Mouse (Mus musculus) hindbrain, embryonic 11.5 days (tissue): Measurements from ENCODE around the gene Gpc5. TPM values are rescaled to one million over a fixed set of nuclear protein-coding genes. Genes with fewer than 3 reads are reported as not detected.

ENCODE experiments used
- ATAC-seq: fragments of 200-750 bp; cut with Nextera tagmentation; 2 replicates; pipeline ENCODE4 v1.8.0; 2017; ENCODE audit warnings: mild to moderate bottlenecking, moderate TSS enrichment, moderate library complexity; ENCODE audit not compliant: low FRiP score
- DNase-seq: peaks from one replicate; pipeline ENCODE4 v3.0.0-alpha.2; 2015; ENCODE audit warnings: low spot score
- H3K27ac ChIP-seq: fragments of 300-500 bp; sonication (generic); 2 replicates; pipeline ENCODE4 v1.5.1; 2014; ENCODE audit warnings: mild to moderate bottlenecking, low read depth, low read length
- H3K27me3 ChIP-seq: fragments of 300-500 bp; sonication (generic); 2 replicates; pipeline ENCODE4 v1.6.1; 2014; ENCODE audit warnings: mild to moderate bottlenecking, low read length, moderate library complexity, mixed read lengths; ENCODE audit not compliant: control insufficient read depth, insufficient read depth
- H3K36me3 ChIP-seq: fragments of 300-500 bp; sonication (generic); 2 replicates; pipeline ENCODE4 v1.6.1; 2014; ENCODE audit warnings: mild to moderate bottlenecking, low read length, moderate library complexity, mixed read lengths; ENCODE audit not compliant: control insufficient read depth, insufficient read depth
- H3K4me1 ChIP-seq: fragments of 300-500 bp; sonication (generic); replicated peaks from 2 replicates; pipeline ENCODE4 v1.6.1; 2014; ENCODE audit warnings: low read length, mixed read lengths; ENCODE audit not compliant: control insufficient read depth, insufficient read depth
- H3K4me2 ChIP-seq: fragments of 300-500 bp; sonication (generic); replicated peaks from 2 replicates; pipeline ENCODE4 v1.6.1; 2014; ENCODE audit warnings: mild to moderate bottlenecking, low read depth, low read length
- H3K4me3 ChIP-seq: fragments of 300-500 bp; sonication (generic); 2 replicates; pipeline ENCODE4 v1.5.1; 2014; ENCODE audit warnings: low read depth, low read length
- H3K9ac ChIP-seq: fragments of 300-500 bp; sonication (generic); 2 replicates; pipeline ENCODE4 v1.6.1; 2014; ENCODE audit warnings: low read depth, low read length
- H3K9me3 ChIP-seq: fragments of 300-500 bp; sonication (generic); 2 replicates; pipeline ENCODE4 v1.6.1; 2016; ENCODE audit warnings: low read length; ENCODE audit not compliant: control insufficient read depth
- WGBS: fragments of 180-500 bp; shearing (Covaris S2); extraction: QIAGEN DNeasy Blood & Tissue Kit; methylation state at CpG from one replicate; pipeline ENCODE4 v1.1.7; 2014; 5-methylcytosine and 5-hydroxymethylcytosine counted together
- polyA plus RNA-seq: library from polyadenylated mRNA; unstranded; fragments of >200 nt; fragmentation: Nextera tagmentation; extraction: Ambion mirVana; gene quantifications from 2 replicates; pipeline ENCODE4 v1.2.1, GENCODE M21; 2014

The Gpc5 gene
- 0.45 and 0.73 TPM in 2 replicates for polyA plus RNA-seq

DNA sequence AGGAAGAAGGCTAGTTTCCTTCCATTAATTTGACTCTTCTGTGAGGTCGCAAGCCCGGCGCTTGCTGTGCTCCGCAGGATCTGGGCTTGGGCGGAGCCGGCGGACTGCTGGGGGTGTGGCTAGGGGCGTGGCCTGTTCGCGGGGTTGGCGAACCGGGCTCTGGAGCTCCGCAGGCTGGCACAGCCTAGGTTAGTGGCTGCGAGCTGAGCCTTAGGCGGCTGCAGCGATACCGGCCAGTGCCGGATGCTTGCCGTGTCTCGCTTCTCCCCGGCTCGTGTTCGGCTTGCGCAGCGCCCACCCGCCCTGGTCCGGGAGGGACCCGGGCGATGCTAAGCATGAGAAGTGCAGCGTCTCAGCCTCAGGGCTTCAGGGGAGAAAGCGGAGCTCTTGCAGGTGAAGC lies at the start of gene Gpc5:
TSS of gene Gpc5 (plus strand) at position 135 of the 400 bp plus-strand sequence.
- no peaks in the 10 kb centered on the region for H3K4me1 ChIP-seq
- H3K27me3 ChIP-seq, result peaks cover 24% of the 10 kb centered on the region
- H3K9ac ChIP-seq, result peak within 1 kb of the TSS; percentile 46
- H3K4me3 ChIP-seq, result peak within 1 kb of the TSS; percentile 66
- WGBS, result 0% methylated on average over 31 of the region's 31 CpGs
- no peak within 1 kb of the TSS for H3K27ac ChIP-seq
- no peaks in the 10 kb centered on the region for H3K36me3 ChIP-seq
- DNase-seq (peak; percentile 89), ATAC-seq (peak; percentile 99)
- H3K4me2 ChIP-seq, result peak within 1 kb of the TSS; percentile 92
- no peaks in the 10 kb centered on the region for H3K9me3 ChIP-seq

- no peak overlapping the region; the same call in 1 of the 2 replicates for H3K27ac ChIP-seq
- peak overlapping the region; percentile 99 for H3K9ac ChIP-seq
- no peak for ATAC-seq
- 0 out of 2 replicates have a peak, but pooled peaks cover 3% of the 10 kb centered on the region for H3K36me3 ChIP-seq
- peak overlapping the region; percentile 40 for H3K4me2 ChIP-seq
- no peaks in the 10 kb centered on the region for H3K9me3 ChIP-seq
- peak overlapping the region; percentile 92 for H3K4me3 ChIP-seq
- no peaks in the 10 kb centered on the region; the same call in 1 of the 2 replicates for H3K4me1 ChIP-seq
- WGBS, result 0% methylated on average over 4 of the region's 4 CpGs
- no peaks in the 10 kb centered on the region for H3K27me3 ChIP-seq
- DNase-seq, result peak; percentile 44
Measured at GRCm38 (mm10) chr14:115042660-115043059, 49.4 kb upstream of the Gpc5 start.

DNA sequence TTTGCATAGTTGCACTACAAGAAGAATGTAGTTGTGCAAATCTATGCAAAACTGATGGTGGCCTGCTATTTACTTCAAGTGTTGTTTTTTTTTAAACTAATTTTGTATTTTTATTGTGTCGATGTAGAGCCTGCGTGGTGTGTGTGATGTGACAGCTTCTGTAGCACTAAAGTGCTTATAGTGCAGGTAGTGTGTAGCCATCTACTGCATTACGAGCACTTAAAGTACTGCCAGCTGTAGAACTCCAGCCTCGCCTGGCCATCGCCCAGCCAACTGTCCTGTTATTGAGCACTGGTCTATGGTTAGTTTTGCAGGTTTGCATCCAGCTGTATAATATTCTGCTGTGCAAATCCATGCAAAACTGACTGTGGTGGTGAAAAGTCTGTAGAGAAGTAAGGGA lies 48.0 kb upstream of the Gpc5 start:
- no peak for ATAC-seq
- Histone ChIP-seq H3K4me1 (no peaks in the 10 kb centered on the region; the same call in 1 of the 2 replicates), H3K9me3 (no peaks in the 10 kb centered on the region), H3K36me3 (0 out of 2 replicates have a peak, but pooled peaks cover 3% of the 10 kb centered on the region), H3K27ac (no peak overlapping the region), H3K9ac (no peak overlapping the region), H3K4me3 (0 out of 2 replicates have a peak overlapping the region, but pooled peaks have one; percentile 92), H3K4me2 (no peak overlapping the region), H3K27me3 (no peaks in the 10 kb centered on the region)
- no peak for DNase-seq
- 89% methylated on average over 5 of the region's 5 CpGs for WGBS

- H3K27ac ChIP-seq, result no peak overlapping the region
- no peaks in the 10 kb centered on the region for H3K27me3 ChIP-seq
- no peak overlapping the region for H3K9ac ChIP-seq
- H3K9me3 ChIP-seq, result no peaks in the 10 kb centered on the region
- DNase-seq (no peak), ATAC-seq (no peak)
- H3K4me2 ChIP-seq, result no peak overlapping the region
- no peak overlapping the region for H3K4me3 ChIP-seq
- H3K36me3 ChIP-seq, result 0 out of 2 replicates have a peak, but pooled peaks cover 3% of the 10 kb centered on the region
- H3K4me1 ChIP-seq, result no peaks in the 10 kb centered on the region; the same call in 1 of the 2 replicates
- WGBS, result 83% methylated on average over 3 of the region's 3 CpGs
Measured at GRCm38 (mm10) chr14:115045712-115046111, 46.3 kb upstream of the Gpc5 start.

DNA sequence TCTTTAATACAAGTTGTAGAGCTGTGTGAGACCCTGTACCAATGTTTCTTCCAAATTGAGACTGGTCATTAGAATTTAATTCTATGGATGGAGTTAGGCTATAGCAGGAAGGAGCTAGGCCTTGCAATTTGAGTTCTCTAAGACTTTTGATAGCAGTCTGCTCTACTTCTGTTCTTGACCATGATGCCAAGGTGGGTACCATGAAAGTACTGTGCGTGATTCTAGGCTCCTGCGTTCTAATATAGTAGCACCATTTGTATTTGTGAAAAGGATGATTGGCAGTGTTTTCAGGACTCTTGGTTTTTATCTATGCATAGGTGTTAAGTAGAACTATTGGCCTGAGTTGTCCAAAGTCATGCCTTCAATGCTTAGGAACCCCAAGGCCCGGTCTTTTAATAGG lies 44.7 kb upstream of the Gpc5 start:
- no peak overlapping the region for H3K4me2 ChIP-seq
- 83% methylated on average over 3 of the region's 3 CpGs for WGBS
- no peak overlapping the region for H3K9ac ChIP-seq
- H3K27ac ChIP-seq, result no peak overlapping the region
- no peaks in the 10 kb centered on the region for H3K27me3 ChIP-seq
- no peaks in the 10 kb centered on the region; the same call in 1 of the 2 replicates for H3K4me1 ChIP-seq
- DNase-seq, result no peak
- ATAC-seq, result no peak
- no peak overlapping the region for H3K4me3 ChIP-seq
- H3K9me3 ChIP-seq, result no peaks in the 10 kb centered on the region
- 0 out of 2 replicates have a peak, but pooled peaks cover 3% of the 10 kb centered on the region for H3K36me3 ChIP-seq

DNA sequence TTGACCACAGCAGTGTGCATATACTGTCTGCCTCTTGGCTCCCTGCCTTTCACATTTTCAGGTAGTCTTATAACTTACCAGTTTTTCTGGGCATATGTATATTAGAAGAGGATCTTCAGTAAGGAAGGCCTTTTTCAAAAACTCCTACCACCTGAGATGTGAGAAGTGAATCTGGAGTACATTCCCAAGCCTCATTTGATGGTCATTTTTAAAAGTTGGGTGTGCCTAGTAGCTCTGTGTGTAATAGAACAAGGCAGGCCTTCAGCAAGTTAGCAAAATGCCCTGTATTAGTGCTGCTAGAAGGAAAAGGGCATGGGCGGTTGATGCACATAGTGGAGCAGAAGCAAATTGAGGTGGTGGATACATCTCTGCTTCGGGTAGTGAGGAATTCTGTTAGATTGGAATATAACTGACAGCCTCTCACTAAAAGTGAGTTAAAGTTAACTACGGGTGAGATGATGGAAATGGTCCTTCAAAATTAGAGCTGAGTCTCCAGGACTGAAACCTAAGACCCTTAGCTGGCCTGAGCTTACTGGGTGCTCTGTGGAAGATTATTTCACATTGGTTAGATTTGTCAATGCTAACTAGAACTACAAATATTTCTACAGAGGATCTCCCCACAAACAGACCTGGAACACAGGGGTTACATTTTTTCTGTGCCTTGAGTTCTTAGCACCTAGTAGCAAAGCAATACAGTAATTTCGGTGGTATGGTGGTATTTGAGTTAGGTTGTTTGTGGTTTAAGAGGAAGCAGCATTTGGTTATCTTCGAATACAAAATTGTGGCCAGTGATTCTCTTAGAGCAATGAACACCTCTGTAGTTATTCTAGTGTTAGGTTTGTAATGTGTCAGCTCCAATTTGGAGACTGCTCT lies 43.8 kb upstream of the Gpc5 start:
- 65% methylated on average over 5 of the region's 5 CpGs for WGBS
- Histone ChIP-seq H3K27ac (no peak overlapping the region), H3K27me3 (no peaks in the 10 kb centered on the region), H3K4me3 (no peak overlapping the region), H3K4me1 (no peaks in the 10 kb centered on the region; the same call in 1 of the 2 replicates), H3K9me3 (no peaks in the 10 kb centered on the region), H3K4me2 (no peak overlapping the region), H3K9ac (no peak overlapping the region), H3K36me3 (0 out of 2 replicates have a peak, but pooled peaks cover 3% of the 10 kb centered on the region)
- peak; percentile 7; the same call in 1 of the 2 replicates for ATAC-seq
- DNase-seq, result no peak

DNA sequence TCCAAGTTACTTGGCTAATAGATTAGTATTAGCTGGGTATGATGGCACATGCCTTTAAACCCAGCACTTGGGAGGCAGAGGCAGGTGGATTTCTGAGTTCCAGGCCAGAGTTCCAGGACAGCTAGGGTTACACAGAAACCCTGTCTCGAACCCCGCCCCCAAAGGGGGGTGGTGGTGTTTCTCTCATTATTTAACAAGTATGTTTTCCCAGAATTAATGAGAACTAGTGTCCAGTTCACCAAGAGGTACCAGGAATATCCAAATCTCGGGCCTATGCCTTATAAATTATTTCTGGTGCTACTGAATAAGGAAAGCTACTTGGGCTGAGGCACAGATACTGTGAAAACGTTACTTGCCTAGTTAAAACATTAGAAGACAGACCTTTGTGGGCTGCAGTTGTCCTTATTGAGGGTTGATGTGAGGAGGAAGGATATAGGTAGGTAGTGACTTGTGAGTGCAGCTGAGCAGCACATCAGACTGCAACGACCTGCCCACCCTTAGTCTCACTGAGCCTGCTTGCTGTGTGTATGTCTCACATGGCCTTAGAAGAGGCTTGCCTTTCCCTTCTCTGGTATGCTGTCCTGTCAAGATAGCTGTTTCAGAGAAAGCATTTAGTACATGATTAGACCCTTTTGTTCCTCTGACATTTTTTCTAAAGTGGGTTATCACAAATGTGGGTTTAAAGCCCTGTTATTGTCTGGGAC lies 43.0 kb upstream of the Gpc5 start:
- 35% methylated on average over 5 of the region's 5 CpGs for WGBS
- Histone ChIP-seq H3K27ac (no peak overlapping the region), H3K27me3 (no peaks in the 10 kb centered on the region), H3K9ac (no peak overlapping the region), H3K4me3 (no peak overlapping the region), H3K36me3 (no peaks in the 10 kb centered on the region), H3K4me2 (no peak overlapping the region), H3K4me1 (no peaks in the 10 kb centered on the region; the same call in 1 of the 2 replicates), H3K9me3 (no peaks in the 10 kb centered on the region)
- no peak for DNase-seq
- peak; percentile 30 for ATAC-seq

GRCm38 (mm10) chr14:115049831-115050230 lies 42.2 kb upstream of the Gpc5 start:
- ATAC-seq (no peak), DNase-seq (no peak)
- Histone ChIP-seq H3K27me3 (no peaks in the 10 kb centered on the region), H3K4me2 (no peak overlapping the region), H3K9me3 (no peaks in the 10 kb centered on the region), H3K4me3 (no peak overlapping the region), H3K27ac (no peak overlapping the region), H3K36me3 (no peaks in the 10 kb centered on the region), H3K4me1 (no peaks in the 10 kb centered on the region), H3K9ac (no peak overlapping the region)
